Mouse (Mus musculus) bone marrow, adult 2 months (tissue): ENCODE data around the gene Ifitm7.

Source experiments
- CTCF ChIP-seq: fragments of 200-500 bp; IDR thresholded peaks from 2 replicates; pipeline ENCODE4 v1.5.1; 2011; ENCODE audit warnings: low read length, control low read depth; ENCODE audit not compliant: control insufficient read depth, insufficient read depth
- POLR2A ChIP-seq: fragments of 200-500 bp; IDR thresholded peaks from 2 replicates; pipeline ENCODE4 v1.6.1; 2011; ENCODE audit warnings: low read depth, mild to moderate bottlenecking, control low read depth, low read length, borderline replicate concordance; ENCODE audit not compliant: control insufficient read depth

DNA sequence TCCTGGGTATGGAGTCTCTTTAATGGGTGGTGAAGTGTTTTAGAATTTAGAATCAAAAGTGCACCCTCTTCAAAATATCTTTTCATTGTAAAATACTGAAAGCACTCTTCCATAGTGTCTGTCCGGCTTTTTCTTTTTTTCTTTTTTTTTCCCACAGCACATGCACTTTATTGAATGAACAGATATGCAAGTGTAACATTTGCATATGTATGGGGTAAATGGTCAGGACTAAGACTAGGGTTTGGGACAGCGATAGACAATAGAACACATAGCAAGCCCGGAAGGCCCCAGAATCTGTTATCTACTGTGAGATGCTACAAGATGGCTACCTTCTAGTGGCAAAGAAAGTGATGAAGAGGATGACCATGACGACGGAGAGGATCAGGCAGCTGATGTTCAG lies 3.5 kb downstream of the Ifitm7 start:
- TF ChIP-seq CTCF = no peak
- no peak for TF ChIP-seq POLR2A
